Mouse (Mus musculus) spleen, adult 2 months (tissue): ENCODE results near the gene Adamts9.

Source experiments
- CTCF ChIP-seq: fragments of 200-500 bp; IDR thresholded peaks from 2 replicates; pipeline ENCODE4 v1.5.1; 2011; ENCODE audit warnings: mild to moderate bottlenecking, inconsistent platforms; ENCODE audit not compliant: insufficient read depth, insufficient read length, insufficient replicate concordance; ENCODE audit errors: extremely low read depth
- POLR2A ChIP-seq: fragments of 200-500 bp; IDR thresholded peaks from 2 replicates; pipeline ENCODE4 v1.6.1; 2011; ENCODE audit warnings: low read depth, low read length, inconsistent platforms

DNA sequence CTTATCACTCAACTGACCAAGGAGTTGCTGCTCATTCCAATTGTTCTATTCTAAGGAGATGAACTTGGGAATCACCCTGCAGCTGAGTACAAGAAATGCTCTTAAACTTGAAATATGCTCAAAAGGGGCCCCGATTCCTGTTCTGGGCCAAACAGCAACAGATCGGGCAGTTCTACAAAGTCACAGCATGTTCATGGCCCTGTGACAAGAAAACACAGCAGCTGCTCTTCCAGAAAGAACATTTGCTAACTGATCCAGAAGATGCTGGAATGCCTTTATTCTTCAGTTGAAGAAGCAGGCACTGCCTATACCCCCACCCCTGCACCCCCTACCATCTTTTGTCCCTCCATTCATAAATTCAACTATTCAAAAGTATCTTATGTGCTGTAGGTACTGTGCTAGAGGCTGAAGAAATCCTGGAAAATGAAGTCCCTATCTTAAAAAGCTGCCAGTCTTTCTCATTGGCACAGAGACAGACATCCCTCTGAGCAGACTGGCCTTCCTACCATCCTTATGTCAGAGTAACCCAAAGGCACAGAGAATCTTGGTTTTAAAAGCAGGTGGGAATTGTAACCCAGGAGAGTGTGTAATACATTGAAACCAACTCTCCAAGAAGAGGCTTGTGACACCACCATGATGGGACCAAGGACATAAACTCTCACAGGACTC, 130.5 kb downstream of the Adamts9 start:
- TF ChIP-seq POLR2A = no peak
- TF ChIP-seq CTCF = no peak
